Mouse (Mus musculus) CD4-positive, CD25-positive, alpha-beta regulatory T cell, adult 4 months (primary cell): ENCODE data around the gene Ercc6l2. TPM values are rescaled to one million over a fixed set of nuclear protein-coding genes. Genes with fewer than 3 reads are reported as not detected.

Experiments used
- ATAC-seq: one replicate; pipeline ENCODE4 v1.8.0; 2017
- polyA plus RNA-seq, 2 experiments: library from polyadenylated mRNA; unstranded; fragments of 100-300 nt; shearing (Covaris generic); gene quantifications; one replicate each; pipeline ENCODE4 v1.2.1; 2017

The Ercc6l2 gene
- polyA plus RNA-seq, 2 experiments from 2014 or later: 19.2 to 20.9 TPM

DNA sequence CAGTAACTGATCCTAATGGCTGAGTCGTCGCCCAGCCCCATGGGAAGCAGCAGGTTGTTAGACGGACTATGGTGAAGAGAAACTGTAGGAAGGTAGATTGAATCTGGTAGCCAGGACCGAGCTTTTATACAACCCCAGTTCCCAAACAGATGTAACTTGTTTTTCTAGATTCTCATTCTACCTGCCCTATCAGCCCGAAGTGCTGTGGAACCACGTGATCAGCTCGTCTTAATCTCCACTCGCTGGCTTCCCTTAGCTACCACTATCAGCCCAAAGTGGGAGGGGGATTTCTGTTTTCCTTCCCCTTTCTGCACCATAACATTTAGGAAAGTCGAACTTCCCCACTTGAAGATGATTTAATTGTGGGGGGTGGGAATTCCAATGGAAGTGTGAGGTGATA is 121.3 kb downstream of the Ercc6l2 start:
- ATAC-seq: no peak

GRCm38 (mm10) chr13:63940257-63940656 is 125.2 kb downstream of the Ercc6l2 start:
- ATAC-seq: no peak

GRCm38 (mm10) chr13:63941170-63941569 is 126.1 kb downstream of the Ercc6l2 start:
- ATAC-seq: no peak

DNA sequence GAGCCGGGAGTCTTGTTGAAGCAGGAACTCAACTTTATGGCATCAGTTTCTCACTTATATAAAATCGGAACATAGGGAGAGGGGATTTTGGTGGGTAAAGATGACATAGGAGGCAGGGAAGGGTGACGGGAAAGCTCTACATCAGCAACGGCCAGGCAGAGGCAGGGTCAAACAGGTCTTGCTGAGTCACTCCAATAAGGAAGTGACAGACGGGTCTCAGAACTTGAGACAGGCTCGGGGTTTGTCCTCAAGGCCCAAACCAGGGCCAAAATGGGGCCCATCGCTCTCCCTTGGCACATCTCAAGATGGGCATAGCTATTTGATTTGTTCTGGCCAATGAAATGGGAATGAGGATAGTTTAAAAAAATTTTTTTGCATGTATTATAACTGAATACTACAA is 128.6 kb downstream of the Ercc6l2 start:
- no peak for ATAC-seq

DNA sequence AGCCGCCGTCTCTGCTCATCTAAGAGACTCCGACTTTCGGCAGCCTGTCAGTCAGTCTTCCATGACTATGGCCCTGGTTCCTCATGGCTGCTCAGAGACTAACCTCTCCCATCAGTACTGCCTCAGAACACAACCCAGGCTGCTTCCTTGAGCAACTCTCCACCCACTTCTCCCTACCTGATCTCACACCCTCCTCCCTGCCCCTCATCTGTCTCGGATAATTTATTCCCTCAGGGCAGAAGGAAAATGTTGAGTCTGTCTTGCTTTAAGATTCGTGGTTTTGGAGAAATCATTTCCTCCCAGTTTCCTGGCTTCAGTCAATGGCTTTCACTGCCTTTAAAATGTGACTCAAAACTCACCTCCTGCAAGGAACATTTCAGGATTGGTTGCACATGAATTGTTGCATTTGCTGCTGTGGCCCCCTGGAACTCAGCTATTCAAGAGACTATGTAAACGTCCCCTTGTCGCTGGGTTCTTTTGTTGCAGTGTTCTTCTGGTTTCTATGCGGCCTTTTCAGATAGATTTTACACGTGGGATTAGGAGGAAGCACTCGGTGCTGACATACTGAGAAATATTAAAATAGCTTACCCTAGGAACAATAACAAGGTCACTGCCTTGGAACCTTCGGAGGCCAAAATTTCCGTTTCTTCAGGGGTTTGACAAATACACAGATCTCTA is 129.4 kb downstream of the Ercc6l2 start:
- no peak for ATAC-seq

Other genes starting within 250 kb of the Ercc6l2 start
- 10 to 100 TPM; 13.6 to 15.9 TPM for gene Ptch1, start 241.6 kb upstream of the Ercc6l2 start, polyA plus RNA-seq